In the genomic region with DNA sequence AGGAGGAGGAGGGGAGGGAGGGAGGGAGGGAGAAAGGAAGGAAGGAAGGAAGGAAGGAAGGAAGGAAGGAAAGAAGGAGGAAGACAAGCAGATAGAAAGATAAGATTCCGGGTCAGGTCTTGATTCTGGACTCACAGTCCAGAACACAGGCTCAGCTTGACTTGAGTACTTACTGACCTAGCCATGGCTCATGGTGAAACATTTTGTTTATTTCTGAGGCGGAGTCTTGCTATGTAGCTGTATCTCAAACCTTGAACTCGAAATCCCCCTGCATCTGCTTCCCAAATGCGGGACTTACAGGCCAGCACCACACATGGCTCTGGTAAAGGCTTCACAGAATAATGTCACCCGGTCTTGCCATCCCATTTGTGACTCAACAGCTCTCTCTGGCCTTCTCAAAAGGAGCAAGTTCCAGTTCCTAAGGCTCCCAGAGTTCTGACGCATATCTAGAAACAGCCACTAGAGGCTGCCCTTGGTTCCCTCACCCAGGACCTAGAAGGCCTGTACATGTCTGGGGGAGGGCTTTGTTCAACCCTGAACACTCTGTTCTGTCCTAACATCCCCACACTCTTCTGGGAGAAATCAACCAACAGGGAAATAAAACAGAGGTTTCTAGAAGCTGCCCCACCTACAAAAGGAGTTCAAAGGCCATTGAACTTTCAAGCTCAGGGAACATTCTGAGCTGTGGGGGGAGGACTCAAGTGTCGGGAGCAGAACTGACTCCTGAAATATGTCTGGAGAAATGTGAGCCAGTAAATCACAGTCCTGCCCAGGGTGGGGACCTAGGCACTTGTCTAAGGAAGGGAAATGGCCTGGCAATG, we compare ENCODE assay signal across 8 mouse cellular contexts. TPM values are rescaled to one million over a fixed set of nuclear protein-coding genes. Genes with fewer than 3 reads are reported as not detected.
DNase-seq lines count a peak whose midpoint lies in the region; ATAC-seq and TF ChIP-seq lines count a peak whose summit lies in the region.
"Had no signal": no experiment of that assay in that cellular context is flagged by ENCODE, and none has a peak within 500 bp of the region (broad histone marks: within the 10 kb centered on the region; RNA-seq: fewer than 3 reads in every experiment).

No protein-coding gene starts in this region.

- H3K4me2 ChIP-seq in heart, embryonic 16.5 days (ENCODE audit: low read depth, low read length), result no peak overlapping the region
- no peak overlapping the region for H3K4me2 ChIP-seq in lung, embryonic 16.5 days (ENCODE audit: low read depth, low read length)

- H3K9ac ChIP-seq in heart, embryonic 16.5 days (ENCODE audit: low read length), result peak overlapping the region; percentile 53; the same call in 1 of the 2 replicates
- H3K9ac ChIP-seq in lung, embryonic 16.5 days (ENCODE audit: low read length), result no peak overlapping the region

- no peak overlapping the region for H3K4me3 ChIP-seq in E14TG2a.4 (replicated peaks; ENCODE audit: low read length)
- no peak overlapping the region for H3K4me3 ChIP-seq in embryonic fibroblast, embryonic 13.5 days (ENCODE audit: insufficient read depth, low read length)
- no peak overlapping the region for H3K4me3 ChIP-seq in heart, embryonic 16.5 days (ENCODE audit: low read length)
- H3K4me3 ChIP-seq in lung, embryonic 16.5 days (ENCODE audit: low read length), result no peak overlapping the region

- DNase-seq in kidney, postnatal 4 days, result peak; percentile 59 to 74
- peak; percentile 16 for DNase-seq in right cerebral cortex, postnatal 25 days

- peak; percentile 74 for ATAC-seq in activated CD4-positive, CD25-positive, alpha-beta regulatory T cell, adult 4 months
- peak; percentile 84 for ATAC-seq in heart, embryonic 16.5 days (replicated peaks; ENCODE audit: extremely low read depth, insufficient read depth, low FRiP score)
- ATAC-seq in lung, embryonic 16.5 days (ENCODE audit: low read depth), result peak; percentile 89

- H3K36me3 ChIP-seq in E14TG2a.4 (ENCODE audit: insufficient read depth, low read length), result no peaks in the 10 kb centered on the region
- H3K36me3 ChIP-seq in heart, embryonic 16.5 days (ENCODE audit: control insufficient read depth, insufficient read depth), result no peaks in the 10 kb centered on the region
- H3K36me3 ChIP-seq in lung, embryonic 16.5 days (ENCODE audit: control insufficient read depth, insufficient read depth, low read length), result no peaks in the 10 kb centered on the region

- peak; percentile 44 for TF ChIP-seq CTCF in E14TG2a.4 (conservative IDR thresholded peaks at IDR 0.05; ENCODE audit: low read length)
- no peak for TF ChIP-seq CTCF in embryonic fibroblast, embryonic 13.5 days (IDR thresholded peaks at IDR 0.05; ENCODE audit: borderline replicate concordance, insufficient read depth, low read length)

- WGBS in heart, embryonic 16.5 days, result 38% methylated on average over 7 of the region's 7 CpGs
- 46% methylated on average over 7 of the region's 7 CpGs for WGBS in lung, embryonic 16.5 days

- H3K27me3 ChIP-seq in E14TG2a.4 (ENCODE audit: insufficient read depth, low read length), result no peaks in the 10 kb centered on the region
- H3K27me3 ChIP-seq in heart, embryonic 16.5 days (ENCODE audit: control insufficient read depth, insufficient read depth, low read length), result no peaks in the 10 kb centered on the region
- no peaks in the 10 kb centered on the region for H3K27me3 ChIP-seq in lung, embryonic 16.5 days (ENCODE audit: control insufficient read depth, insufficient read depth, low read depth, low read length)

- peaks cover 11% of the 10 kb centered on the region for H3K4me1 ChIP-seq in E14TG2a.4 (replicated peaks; ENCODE audit: low read depth, low read length)
- H3K4me1 ChIP-seq in embryonic fibroblast, embryonic 13.5 days (ENCODE audit: control insufficient read depth, insufficient read depth, low read length), result peaks cover 12% of the 10 kb centered on the region
- H3K4me1 ChIP-seq in heart, embryonic 16.5 days (ENCODE audit: control insufficient read depth, insufficient read depth, low read length), result peaks cover 40% of the 10 kb centered on the region
- H3K4me1 ChIP-seq in lung, embryonic 16.5 days (replicated peaks; ENCODE audit: control insufficient read depth, insufficient read depth, low read length), result peaks cover 7% of the 10 kb centered on the region; the same call in 1 of the 2 replicates

- TF ChIP-seq POLR2A in embryonic fibroblast, embryonic 13.5 days (IDR thresholded peaks at IDR 0.05; ENCODE audit: low read depth, low read length), result no peak

- H3K27ac ChIP-seq in embryonic fibroblast, embryonic 13.5 days (ENCODE audit: insufficient read depth, low read length), result peak overlapping the region; percentile 49; the same call in 1 of the 2 replicates
- H3K27ac ChIP-seq in heart, embryonic 16.5 days (ENCODE audit: low read length), result peak overlapping the region; percentile 81
- no peak overlapping the region for H3K27ac ChIP-seq in lung, embryonic 16.5 days (ENCODE audit: low read length)
- H3K27ac ChIP-seq: macrophage had no signal

- H3K9me3 ChIP-seq in E14TG2a.4 (ENCODE audit: low read length), result no peaks in the 10 kb centered on the region
- peaks cover 4% of the 10 kb centered on the region; the same call in 1 of the 2 replicates for H3K9me3 ChIP-seq in heart, embryonic 16.5 days (replicated peaks; ENCODE audit: control insufficient read depth, low read length)
- no peaks in the 10 kb centered on the region for H3K9me3 ChIP-seq in lung, embryonic 16.5 days (ENCODE audit: control insufficient read depth, low read length)

RNA-seq across cellular contexts. Expression of a gene that starts 56.2 kb away (rescaled TPM):
- polyA plus RNA-seq in activated CD4-positive, CD25-positive, alpha-beta regulatory T cell, adult 4 months (2017; shearing (Covaris generic)), result 100 to 1,000 TPM; 266 to 304 TPM
- polyA plus RNA-seq in embryonic fibroblast, embryonic 13.5 days (2011; ENCODE audit: insufficient read length, low read depth, missing spikeins), result 48.3 and 51.8 TPM in 2 replicates
- polyA plus RNA-seq in heart, embryonic 16.5 days (2015; fragmentation: Nextera tagmentation; extraction: Ambion mirVana), result 45.4 and 47.3 TPM in 2 replicates
- 39.0 and 43.1 TPM in 2 replicates for polyA plus RNA-seq in lung, embryonic 16.5 days (2015; fragmentation: Nextera tagmentation; extraction: Ambion mirVana)
